Mouse (Mus musculus): ENCODE measurements at regions not wholly inside any gene's neighbourhood (a gene's known extent, or its start where the extent isn't known, plus 50 kb on each side); places are given as distances from the start of the nearest gene placed in this dataset.
"Not testable (repeated sequence)": the region's sequence is repeated elsewhere in the genome, so short reads cannot be mapped to it uniquely, and the experiment has no call there.

- DNase-seq = no peak
Observed at GRCm38 (mm10) chr11:7705312-7705764, 491.6 kb upstream of the Igfbp3 start.

DNA sequence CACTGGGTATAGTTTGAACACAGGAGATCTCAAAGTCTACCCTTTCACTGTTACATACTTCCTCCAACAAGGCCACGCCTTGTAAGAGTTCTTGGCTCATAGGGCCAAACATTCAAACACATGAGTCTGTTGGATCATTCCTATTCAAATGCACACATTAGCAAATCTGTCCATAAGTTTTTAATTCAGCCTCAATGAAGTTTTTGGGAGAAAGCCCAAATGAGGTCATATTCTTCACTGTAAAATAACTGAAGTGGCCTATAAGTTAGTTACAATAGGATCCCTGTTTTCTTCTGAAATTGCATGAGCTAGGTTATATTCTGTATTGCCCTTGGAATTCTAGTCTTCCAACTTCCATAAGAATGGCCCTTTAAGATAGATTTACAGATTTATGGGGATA is 483.9 kb upstream of the Igfbp3 start:
- no peak for DNase-seq

DNA sequence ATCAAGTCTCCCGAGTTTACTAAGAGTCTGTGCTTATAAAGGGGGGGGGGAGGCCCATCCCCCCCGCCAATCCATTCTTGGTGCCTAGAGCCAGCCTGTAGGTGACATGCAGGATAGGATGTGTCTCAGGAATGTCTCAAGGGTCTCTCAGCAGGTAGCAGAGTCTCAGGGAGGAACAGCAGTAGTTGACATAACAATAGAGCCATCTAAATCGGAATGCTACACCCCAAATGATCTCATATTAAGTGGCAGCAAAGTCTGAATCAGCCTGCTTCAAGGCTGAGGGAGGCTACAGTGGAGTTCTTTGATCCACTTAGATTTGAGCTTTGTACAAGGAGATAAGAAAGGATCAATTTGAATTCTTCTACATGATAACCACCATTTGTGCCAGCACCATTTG is 476.0 kb upstream of the Igfbp3 start:
- not testable (repeated sequence) for DNase-seq

- DNase-seq = no peak
Observed at GRCm38 (mm10) chr11:7672821-7673220, 459.1 kb upstream of the Igfbp3 start.

DNA sequence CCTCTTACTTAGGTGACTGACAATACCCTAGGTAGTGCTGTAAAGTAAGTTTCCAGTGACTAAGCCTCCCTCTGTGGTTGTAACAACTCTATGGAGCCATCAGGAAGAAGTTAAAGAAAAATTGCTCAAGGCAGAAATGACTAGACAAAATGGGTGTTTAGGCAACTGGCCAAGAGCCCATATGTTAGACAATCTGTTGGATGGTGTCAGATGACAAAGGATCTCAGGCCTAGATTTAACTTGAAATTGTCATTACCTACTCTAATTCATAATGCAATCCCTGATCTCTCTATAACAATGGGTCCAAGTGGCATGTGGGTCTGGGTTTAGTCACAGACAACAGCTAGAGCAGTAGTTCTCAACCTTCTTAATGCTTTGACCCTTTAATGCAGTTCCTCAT is 416.9 kb upstream of the Igfbp3 start:
- DNase-seq = no peak

DNA sequence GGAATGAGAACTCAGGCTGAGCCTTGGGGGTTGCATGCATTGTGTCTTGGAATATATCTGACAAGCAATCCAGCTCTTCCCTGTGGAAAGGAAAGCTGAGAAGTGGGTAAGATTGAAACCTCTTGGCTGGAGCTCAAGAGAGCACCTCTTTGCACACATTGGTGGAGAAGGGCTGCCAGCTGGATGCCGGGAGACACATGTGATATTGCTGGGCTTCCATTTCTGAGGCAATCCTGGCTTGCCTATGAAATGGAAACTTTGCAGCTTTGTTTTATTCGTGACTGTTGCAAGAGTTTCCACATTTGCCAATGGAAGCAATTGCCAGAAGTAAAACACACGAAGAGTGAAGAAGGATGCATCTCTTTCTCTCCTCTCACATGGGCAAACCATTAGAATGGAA is 411.5 kb upstream of the Igfbp3 start:
- no peak for DNase-seq

GRCm38 (mm10) chr11:7620320-7620719 is 406.6 kb upstream of the Igfbp3 start:
- no peak for DNase-seq

DNA sequence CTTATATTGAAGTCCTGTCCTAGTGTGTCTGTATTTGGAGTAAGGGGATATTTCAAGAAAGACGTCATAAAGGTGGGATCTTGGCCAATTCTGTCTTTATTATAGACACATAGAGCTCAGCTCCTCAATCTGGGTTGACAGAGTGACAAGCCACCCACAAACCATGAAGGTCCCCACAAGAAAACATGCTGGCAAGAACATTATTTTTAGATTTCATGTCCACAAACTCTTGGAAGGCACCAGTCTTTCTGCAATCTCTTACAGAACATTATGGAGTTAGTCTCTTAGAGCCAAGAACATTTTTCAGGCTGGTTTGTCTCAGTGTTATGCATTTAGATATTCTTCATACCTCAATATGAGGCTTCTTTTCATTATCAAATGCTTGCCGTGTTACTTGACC is 397.0 kb upstream of the Igfbp3 start:
- DNase-seq = no peak

- DNase-seq = no peak
Observed at GRCm38 (mm10) chr11:7609921-7610320, 396.2 kb upstream of the Igfbp3 start.

GRCm38 (mm10) chr11:7606652-7607051 is 392.9 kb upstream of the Igfbp3 start:
- no peak for DNase-seq

DNA sequence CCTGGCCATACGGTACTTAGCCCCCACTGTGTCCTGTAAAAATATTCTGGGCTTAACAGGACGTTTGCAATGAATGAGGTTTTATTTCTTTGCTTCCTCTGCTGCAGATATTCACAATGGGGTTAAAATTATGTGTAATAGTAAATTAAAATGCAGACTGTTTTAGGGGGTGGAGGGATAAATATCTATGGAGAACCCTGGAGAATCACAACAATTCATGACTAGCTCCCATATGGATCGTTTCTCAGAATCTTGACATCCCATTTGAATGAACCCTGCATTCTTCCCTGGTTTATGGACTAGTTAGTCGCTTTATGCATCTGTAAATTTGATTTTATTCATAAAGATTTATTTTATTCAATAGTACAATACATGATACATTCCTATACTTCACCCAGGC is 378.3 kb upstream of the Igfbp3 start:
- no peak for DNase-seq

DNA sequence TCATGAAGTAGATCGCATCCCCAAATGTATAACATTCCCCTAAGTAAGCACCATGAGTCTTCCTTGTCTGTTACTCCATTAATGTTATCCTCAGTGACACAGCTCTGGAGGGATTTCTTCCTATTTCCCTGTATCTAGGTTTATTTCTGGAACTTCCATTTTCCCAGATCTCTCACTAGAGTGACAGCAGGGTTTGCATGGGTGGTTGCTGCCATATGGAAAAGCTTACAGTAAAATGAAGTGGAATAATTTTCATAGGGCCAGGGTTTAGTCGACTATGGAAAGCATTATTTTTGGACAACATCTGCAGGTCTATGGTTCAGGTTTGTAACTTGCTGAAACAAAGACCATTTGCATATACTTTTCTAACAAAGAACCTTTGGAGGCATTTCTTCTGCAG is 369.6 kb upstream of the Igfbp3 start:
- DNase-seq = no peak

GRCm38 (mm10) chr11:7568484-7568883 is 354.8 kb upstream of the Igfbp3 start:
- DNase-seq = peak; percentile 21

DNA sequence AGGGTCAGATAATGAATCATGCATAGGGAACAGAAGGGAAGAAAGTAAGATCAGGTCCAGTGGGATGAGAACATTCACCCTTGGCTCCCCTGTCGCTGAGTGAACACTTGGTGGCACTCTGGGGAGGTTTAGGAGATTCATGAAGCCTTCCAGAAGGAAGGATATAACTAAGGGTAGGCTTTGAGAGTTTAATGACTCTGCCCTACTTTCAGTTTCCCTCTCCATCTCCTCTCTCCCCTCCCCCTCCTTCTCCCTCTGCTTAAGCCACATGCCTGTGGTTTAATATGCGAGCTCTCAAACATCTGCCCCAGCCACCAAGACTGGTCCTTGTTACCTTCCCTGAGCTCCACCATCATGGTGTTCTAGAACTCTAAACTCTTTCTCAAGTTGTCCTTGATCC is 348.3 kb upstream of the Igfbp3 start:
- DNase-seq = no peak

DNA sequence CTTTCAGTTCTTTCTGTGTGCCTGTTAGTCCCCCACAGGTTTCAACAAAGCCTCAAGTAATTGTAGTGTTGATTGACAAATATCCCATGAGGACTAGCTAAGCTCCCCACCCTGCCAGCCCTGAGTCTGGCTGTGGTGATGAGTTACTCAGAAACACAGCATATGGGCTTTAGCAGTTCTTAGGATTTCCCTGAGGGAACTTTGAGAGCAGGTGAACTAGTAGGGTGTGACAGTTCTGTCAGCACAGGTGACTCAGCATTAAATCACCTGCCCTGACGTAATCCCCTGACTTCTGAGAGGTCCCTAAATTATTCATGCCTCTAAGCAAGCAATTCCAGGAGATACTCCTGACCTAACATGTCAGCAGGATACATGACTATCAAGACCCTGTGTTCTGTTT is 347.7 kb upstream of the Igfbp3 start:
- DNase-seq = no peak

- DNase-seq = no peak
Observed at GRCm38 (mm10) chr11:7555613-7556274, 342.0 kb upstream of the Igfbp3 start.

DNA sequence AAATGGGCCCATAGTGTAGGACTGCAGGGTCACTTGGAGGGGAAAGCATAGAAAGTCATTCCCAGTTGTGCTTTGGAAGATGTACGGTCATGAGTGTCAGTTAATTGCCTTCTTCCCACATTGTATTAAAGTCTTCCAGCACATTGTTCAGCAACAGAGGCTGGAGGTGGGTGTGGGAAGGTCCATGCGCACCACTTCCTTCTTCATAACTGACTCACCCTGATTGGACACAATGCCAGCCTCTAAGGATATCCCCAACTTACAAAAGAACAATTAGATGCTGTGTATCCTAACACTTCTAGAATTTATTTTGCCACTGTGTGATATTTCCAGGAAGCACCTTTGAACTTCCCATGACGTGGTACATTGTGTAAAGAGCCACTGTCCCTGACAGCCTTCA is 338.4 kb upstream of the Igfbp3 start:
- DNase-seq = no peak

DNA sequence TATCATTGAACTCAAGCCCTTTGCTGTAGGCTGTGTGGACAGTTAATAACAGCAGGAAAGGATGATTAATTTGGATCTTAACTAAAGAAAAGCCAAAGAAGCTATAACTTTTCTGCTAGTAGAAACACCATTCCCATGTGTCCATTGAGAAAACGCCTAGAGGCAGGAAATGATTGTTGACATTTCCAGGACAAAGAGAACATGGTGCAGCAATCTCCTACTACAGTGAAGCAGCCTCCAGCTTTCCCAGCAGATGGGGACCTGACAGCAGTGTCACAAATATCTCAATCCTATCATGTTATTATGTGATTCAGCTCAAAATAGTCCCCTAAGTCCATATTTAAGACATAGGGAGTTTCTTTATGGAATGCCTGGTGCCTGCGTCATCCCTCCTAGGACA is 334.1 kb upstream of the Igfbp3 start:
- no peak for DNase-seq

- no peak for DNase-seq
Observed at GRCm38 (mm10) chr11:7545621-7546020, 331.9 kb upstream of the Igfbp3 start.

DNA sequence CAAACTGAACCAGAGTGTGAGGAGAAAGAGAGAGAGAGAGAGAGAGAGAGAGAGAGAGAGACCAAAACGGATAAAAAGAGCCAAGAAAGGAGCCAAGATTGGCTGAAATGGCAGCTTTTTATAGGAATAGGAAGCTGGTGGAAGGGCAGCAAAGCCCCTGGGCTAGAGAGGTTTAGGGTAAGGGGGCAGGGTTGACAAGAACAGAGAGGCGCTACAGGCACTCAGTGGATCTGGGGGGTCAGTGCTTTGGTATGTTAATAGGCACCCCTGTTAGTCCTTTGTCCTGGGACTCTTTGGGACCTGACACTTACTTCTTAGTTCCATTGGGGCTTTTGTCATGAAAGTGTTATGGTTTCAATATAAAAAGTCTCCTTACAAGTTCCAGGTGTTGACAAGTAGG is 320.9 kb upstream of the Igfbp3 start:
- no peak for DNase-seq

- DNase-seq = no peak
Observed at GRCm38 (mm10) chr11:7533327-7533726, 319.6 kb upstream of the Igfbp3 start.

GRCm38 (mm10) chr11:7531847-7532246 is 318.1 kb upstream of the Igfbp3 start:
- DNase-seq = no peak

GRCm38 (mm10) chr11:7530482-7531148 is 316.9 kb upstream of the Igfbp3 start:
- DNase-seq = no peak

- no peak for DNase-seq
Observed at GRCm38 (mm10) chr11:7519556-7519955, 305.8 kb upstream of the Igfbp3 start.

- no peak for DNase-seq
Observed at GRCm38 (mm10) chr11:7508861-7509260, 295.1 kb upstream of the Igfbp3 start.
